Mouse (Mus musculus) spleen, adult 2 months (tissue): ENCODE results near the gene Usp12.

ENCODE experiments used
- CTCF ChIP-seq: fragments of 200-500 bp; IDR thresholded peaks from 2 replicates; pipeline ENCODE4 v1.5.1; 2011; ENCODE audit warnings: mild to moderate bottlenecking, inconsistent platforms; ENCODE audit not compliant: insufficient read depth, insufficient read length, insufficient replicate concordance; ENCODE audit errors: extremely low read depth
- POLR2A ChIP-seq: fragments of 200-500 bp; IDR thresholded peaks from 2 replicates; pipeline ENCODE4 v1.6.1; 2011; ENCODE audit warnings: low read depth, low read length, inconsistent platforms

DNA sequence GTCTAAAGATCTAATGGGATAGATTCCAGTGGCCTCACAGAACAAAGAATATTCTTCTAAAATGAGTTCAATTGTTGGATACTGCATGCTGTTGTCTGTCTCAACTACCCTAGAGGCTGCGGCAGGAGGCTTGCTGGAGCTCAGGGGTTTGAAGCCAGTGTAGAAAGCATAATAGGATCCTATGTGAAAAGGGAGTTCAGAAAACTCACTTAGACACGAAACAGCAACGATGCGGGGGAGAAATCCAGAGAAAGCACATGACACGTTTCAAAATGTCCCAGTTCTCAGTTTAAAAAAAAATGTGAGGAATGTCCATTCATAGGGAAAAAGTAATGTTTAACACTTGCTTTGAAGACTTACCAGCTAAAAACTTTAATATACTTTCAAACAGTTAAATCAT is 28.2 kb upstream of the Usp12 start:
- TF ChIP-seq POLR2A (no peak), CTCF (no peak)
